In the genomic region with DNA sequence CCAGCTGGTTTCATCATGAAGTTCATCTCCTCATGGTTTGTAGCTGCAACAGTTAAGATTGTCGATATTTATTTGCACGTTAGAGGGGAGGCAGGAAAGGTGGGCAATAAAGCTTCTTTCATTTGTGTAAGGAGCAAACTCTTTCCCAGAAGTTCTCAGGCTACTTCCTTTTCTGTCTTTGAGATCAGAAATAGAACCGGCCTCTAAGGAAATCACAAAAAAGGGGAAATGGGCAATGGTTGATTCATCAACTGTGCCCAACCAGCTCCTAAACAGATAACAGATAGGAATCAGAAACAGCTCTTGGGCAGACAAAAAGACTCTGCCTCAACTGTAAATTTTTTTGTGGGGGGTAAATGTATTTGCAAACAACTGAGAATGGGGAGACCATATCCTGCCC, we compare ENCODE assay signal across 18 mouse cellular contexts. TPM values are rescaled to one million over a fixed set of nuclear protein-coding genes. Genes with fewer than 3 reads are reported as not detected.
DNase-seq lines count a peak whose midpoint lies in the region; ATAC-seq lines count a peak whose summit lies in the region.
"Had no signal": no experiment of that assay in that cellular context is flagged by ENCODE, and none has a peak within 500 bp of the region (broad histone marks: within the 10 kb centered on the region; RNA-seq: fewer than 3 reads in every experiment).

No protein-coding gene starts in this region.

- peak; percentile 49 for ATAC-seq in common myeloid progenitor, adult 5-6 weeks (replicated peaks; ENCODE audit: low read depth, poor library complexity, severe bottlenecking)
- ATAC-seq in megakaryocyte, adult 5-6 weeks (ENCODE audit: poor library complexity, severe bottlenecking) = peak; percentile 54
- ATAC-seq in megakaryocyte-erythroid progenitor cell, adult 5-6 weeks (replicated peaks; ENCODE audit: low FRiP score, low TSS enrichment, poor library complexity, severe bottlenecking) = no peak
- ATAC-seq: forebrain, embryonic 16.5 days; hindbrain, postnatal 0 days had no signal

- DNase-seq in A20 (ENCODE audit: low read depth, low spot score) = peak; percentile 19
- no peak for DNase-seq in T-cell, adult 2 months (ENCODE audit: low spot score)
- no peak for DNase-seq in retina, postnatal 1 day
- DNase-seq in ovary, postnatal 10 days (ENCODE audit: low spot score) = no peak
- DNase-seq: adrenal gland, adult 8-10 months; adrenal gland, postnatal 36 days; cerebellum, adult 18-20 months; cerebellum, postnatal 10 days; gastrocnemius, adult 2 months; gastrocnemius, postnatal 36 days; heart, adult 18-20 months; heart, postnatal 10 days; heart, postnatal 4 days had no signal

RNA-seq across cellular contexts. Expression of gene Parp8, which starts 27.4 kb away (rescaled TPM):
- 98.3 and 107 TPM in 2 replicates for total RNA-seq in common myeloid progenitor, adult 5-6 weeks (2017)
- total RNA-seq in megakaryocyte, adult 5-6 weeks (2015) = 92.0 and 102 TPM in 2 replicates
- 62.3 and 71.4 TPM in 2 replicates for total RNA-seq in megakaryocyte, adult 5-6 weeks (2017)
- 8.5 and 10.3 TPM in 2 replicates for total RNA-seq in megakaryocyte-erythroid progenitor cell, adult 5-6 weeks (2014; fragmentation: Nextera tagmentation)
- 8.7 and 9.2 TPM in 2 replicates for total RNA-seq in megakaryocyte-erythroid progenitor cell, adult 5-6 weeks (2017)
